Mouse (Mus musculus) lung, postnatal 0 days (tissue): ENCODE data around the gene Pgm5.

Source experiments
- CTCF ChIP-seq: IDR thresholded peaks from 2 replicates; pipeline ENCODE4 v1.5.1; 2016; ENCODE audit warnings: antibody characterized with exemption, mild to moderate bottlenecking
- EP300 ChIP-seq: IDR thresholded peaks from 2 replicates; pipeline ENCODE4 v1.6.1; 2016; ENCODE audit warnings: antibody characterized with exemption, mild to moderate bottlenecking, control low read depth

GRCm38 (mm10) chr19:24824517-24824916 is 37.1 kb downstream of the Pgm5 start:
- TF ChIP-seq CTCF (no peak), EP300 (no peak; the same call in 1 of the 2 replicates)
